Mouse (Mus musculus) small intestine, adult 2 months (tissue): ENCODE results near the gene Zfp451. TPM values are rescaled to one million over a fixed set of nuclear protein-coding genes. Genes with fewer than 3 reads are reported as not detected.
A peak's percentile ranks its signal among the peaks of the same experiment; 100 is the strongest.
"Not testable (repeated sequence)": the region's sequence is repeated elsewhere in the genome, so short reads cannot be mapped to it uniquely, and the experiment has no call there.

Source experiments
- H3K27ac ChIP-seq: fragments of 200-500 bp; 2 replicates; pipeline ENCODE4 v1.5.1; 2012; ENCODE audit warnings: low read depth, low read length, control low read depth, inconsistent platforms; ENCODE audit not compliant: insufficient read depth
- H3K27me3 ChIP-seq: fragments of 200-500 bp; 2 replicates; pipeline ENCODE4 v1.6.1; 2012; ENCODE audit warnings: mild to moderate bottlenecking, moderate library complexity, low read length, inconsistent platforms; ENCODE audit not compliant: control insufficient read depth, insufficient read depth
- H3K36me3 ChIP-seq: fragments of 200-500 bp; 2 replicates; pipeline ENCODE4 v1.6.1; 2012; ENCODE audit warnings: mild to moderate bottlenecking, low read length, control low read depth, inconsistent platforms; ENCODE audit not compliant: control insufficient read depth, insufficient read depth
- H3K4me1 ChIP-seq: fragments of 200-500 bp; 2 replicates; pipeline ENCODE4 v1.6.1; 2012; ENCODE audit warnings: low read length, inconsistent platforms, mixed read lengths; ENCODE audit not compliant: control insufficient read depth, insufficient read depth, insufficient read length
- H3K4me3 ChIP-seq: fragments of 200-500 bp; 2 replicates; pipeline ENCODE4 v1.5.1; 2012; ENCODE audit warnings: low read depth, mild to moderate bottlenecking, control low read depth, inconsistent platforms, low read length, moderate library complexity
- CTCF ChIP-seq: fragments of 200-500 bp; IDR thresholded peaks from 2 replicates; pipeline ENCODE4 v1.5.1; 2012; ENCODE audit warnings: low read depth, mild to moderate bottlenecking, control low read depth, inconsistent platforms, low read length, moderate library complexity, mixed read lengths; ENCODE audit not compliant: insufficient replicate concordance, insufficient read length; ENCODE audit errors: extremely low read depth
- POLR2A ChIP-seq: fragments of 200-500 bp; IDR thresholded peaks from 2 replicates; pipeline ENCODE4 v1.6.1; 2012; ENCODE audit warnings: low read depth, mild to moderate bottlenecking, control low read depth, inconsistent platforms, low read length, moderate library complexity
- WGBS: fragments of 180-500 bp; shearing (Covaris S2); methylation state at CpG from one replicate; pipeline ENCODE4 v1.1.7; 2018; 5-methylcytosine and 5-hydroxymethylcytosine counted together
- polyA plus RNA-seq: library from polyadenylated mRNA; depleted of rRNA; stranded (reverse); fragments of >200 nt; gene quantifications from 2 replicates; pipeline ENCODE4 v1.2.3, GENCODE M21; 2012

Gene Zfp451
- polyA plus RNA-seq, 1 experiment, result 1.4 TPM

GRCm38 (mm10) chr1:33749109-33749508 is 65.3 kb downstream of the Zfp451 start:
- Histone ChIP-seq H3K27ac (no peak overlapping the region), H3K27me3 (no peaks in the 10 kb centered on the region), H3K4me3 (no peak overlapping the region), H3K36me3 (no peaks in the 10 kb centered on the region), H3K4me1 (no peaks in the 10 kb centered on the region)
- no peak for TF ChIP-seq CTCF
- TF ChIP-seq POLR2A, result no peak
- 93% methylated on average over 11 of the region's 11 CpGs for WGBS

GRCm38 (mm10) chr1:33745901-33746300 is 68.5 kb downstream of the Zfp451 start:
- Histone ChIP-seq H3K27ac (no peak overlapping the region), H3K27me3 (no peaks in the 10 kb centered on the region), H3K36me3 (no peaks in the 10 kb centered on the region), H3K4me3 (no peak overlapping the region), H3K4me1 (no peaks in the 10 kb centered on the region)
- TF ChIP-seq CTCF, result no peak
- 95% methylated on average over 4 of the region's 4 CpGs for WGBS

- H3K4me3 ChIP-seq, H3K27ac ChIP-seq, H3K4me1 ChIP-seq, H3K27me3 ChIP-seq, H3K36me3 ChIP-seq: not testable (repeated sequence)
- 91% methylated on average over 9 of the region's 9 CpGs for WGBS
Observed at GRCm38 (mm10) chr1:33744815-33745214, 69.6 kb downstream of the Zfp451 start.

GRCm38 (mm10) chr1:33742903-33743302 is 71.5 kb downstream of the Zfp451 start:
- 14% methylated on average over 8 of the region's 8 CpGs for WGBS
- Histone ChIP-seq H3K36me3 (no peaks in the 10 kb centered on the region), H3K4me3 (no peak overlapping the region), H3K27me3 (no peaks in the 10 kb centered on the region), H3K4me1 (no peaks in the 10 kb centered on the region), H3K27ac (no peak overlapping the region)
- TF ChIP-seq CTCF, result peak; percentile 68; the same call in 1 of the 2 replicates
- no peak for TF ChIP-seq POLR2A

GRCm38 (mm10) chr1:33739302-33739701 is 75.1 kb downstream of the Zfp451 start:
- Histone ChIP-seq H3K4me1 (no peaks in the 10 kb centered on the region), H3K36me3 (no peaks in the 10 kb centered on the region), H3K27me3 (no peaks in the 10 kb centered on the region), H3K27ac (no peak overlapping the region), H3K4me3 (no peak overlapping the region)
- WGBS, result 24% methylated on average over 12 of the region's 12 CpGs
- TF ChIP-seq CTCF (peak; percentile 73; the same call in 1 of the 2 replicates), POLR2A (no peak)

- TF ChIP-seq POLR2A (no peak), CTCF (no peak)
- no peaks in the 10 kb centered on the region for H3K36me3 ChIP-seq
- H3K27ac ChIP-seq, result no peak overlapping the region
- H3K4me3 ChIP-seq, result no peak overlapping the region
- H3K4me1 ChIP-seq, result no peaks in the 10 kb centered on the region
- no peaks in the 10 kb centered on the region for H3K27me3 ChIP-seq
- 67% methylated on average over 11 of the region's 11 CpGs for WGBS
Observed at GRCm38 (mm10) chr1:33738681-33739278, 75.6 kb downstream of the Zfp451 start.

GRCm38 (mm10) chr1:33738281-33738680 is 76.1 kb downstream of the Zfp451 start:
- TF ChIP-seq POLR2A (no peak), CTCF (no peak)
- no peaks in the 10 kb centered on the region for H3K27me3 ChIP-seq
- no peak overlapping the region for H3K4me3 ChIP-seq
- no peak overlapping the region for H3K27ac ChIP-seq
- H3K36me3 ChIP-seq, result no peaks in the 10 kb centered on the region
- H3K4me1 ChIP-seq, result no peaks in the 10 kb centered on the region
- 92% methylated on average over 11 of the region's 11 CpGs for WGBS

GRCm38 (mm10) chr1:33734001-33734685 is 80.3 kb downstream of the Zfp451 start:
- 63% methylated on average over 5 of the region's 5 CpGs for WGBS
- Histone ChIP-seq H3K4me3 (no peak overlapping the region), H3K36me3 (peaks cover 3% of the 10 kb centered on the region; the same call in 1 of the 2 replicates)

More at GRCm38 (mm10) chr1:33734001-33734685, 80.3 kb downstream of the Zfp451 start:
- Histone ChIP-seq H3K27ac (no peak overlapping the region), H3K27me3 (no peaks in the 10 kb centered on the region), H3K4me1 (no peaks in the 10 kb centered on the region)
- TF ChIP-seq POLR2A (no peak), CTCF (no peak)
